Mouse (Mus musculus) stomach, postnatal 0 days (tissue): Measurements from ENCODE around the gene Nrcam.

Experiments
- CTCF ChIP-seq: IDR thresholded peaks from 2 replicates; pipeline ENCODE4 v1.5.1; 2016; ENCODE audit warnings: antibody characterized with exemption, low read depth, mild to moderate bottlenecking, moderate library complexity
- EP300 ChIP-seq: optimal IDR thresholded peaks from 2 replicates; pipeline ENCODE3; 2016; ENCODE audit warnings: antibody characterized with exemption

DNA sequence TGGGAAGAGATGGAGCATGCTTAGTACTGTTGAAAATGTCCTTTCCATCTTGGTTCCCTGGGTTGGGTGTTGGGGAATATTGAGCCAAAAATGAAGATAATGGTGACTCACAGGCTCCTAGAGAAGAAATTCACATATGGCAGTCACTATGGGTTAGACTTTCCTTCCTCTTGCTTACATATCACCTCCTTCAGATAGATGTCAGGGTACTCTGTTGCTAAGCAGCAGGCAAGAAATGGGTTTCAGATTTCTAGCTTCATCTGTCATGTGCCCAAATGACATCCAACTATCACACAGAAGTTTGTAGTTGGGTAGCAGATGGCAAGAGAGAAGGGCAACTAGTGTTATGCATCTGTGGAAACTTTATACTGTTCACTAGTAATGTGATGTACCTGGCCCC is 3.6 kb upstream of the Nrcam start:
- no peak for TF ChIP-seq CTCF
- no peak for TF ChIP-seq EP300
